Mouse (Mus musculus): ENCODE data around the gene Gm29564.
"Not testable (repeated sequence)": the region's sequence is repeated elsewhere in the genome, so short reads cannot be mapped to it uniquely, and the experiment has no call there.

Gm29564 gene

GRCm38 (mm10) chrY:78212693-78213092 is at the start of gene Gm29564:
Gene Gm29564 (plus strand): TSS chrY:78212993.
- DNase-seq, result not testable (repeated sequence)
